Mouse (Mus musculus) adrenal gland (tissue): ENCODE data around the gene Pbp2.

Experiments
- intact Hi-C: fragments of 180-260 bp; cut with DNase I; formaldehyde crosslinking; loops from one replicate; pipeline ENCODE4 v1.15.1; 2025
- long read RNA-seq, 2 experiments: library from polyadenylated mRNA; unstranded; transcript quantifications; one replicate each; pipeline ENCODE4 v2.0.0; 2020; ENCODE audit warnings: borderline replicate concordance in 1 of 2; ENCODE audit not compliant: insufficient replicate concordance in 1 of 2

Gene Pbp2
- long read RNA-seq, experiment 1 = 0 reads
- long read RNA-seq, experiment 2 = 0 reads

DNA sequence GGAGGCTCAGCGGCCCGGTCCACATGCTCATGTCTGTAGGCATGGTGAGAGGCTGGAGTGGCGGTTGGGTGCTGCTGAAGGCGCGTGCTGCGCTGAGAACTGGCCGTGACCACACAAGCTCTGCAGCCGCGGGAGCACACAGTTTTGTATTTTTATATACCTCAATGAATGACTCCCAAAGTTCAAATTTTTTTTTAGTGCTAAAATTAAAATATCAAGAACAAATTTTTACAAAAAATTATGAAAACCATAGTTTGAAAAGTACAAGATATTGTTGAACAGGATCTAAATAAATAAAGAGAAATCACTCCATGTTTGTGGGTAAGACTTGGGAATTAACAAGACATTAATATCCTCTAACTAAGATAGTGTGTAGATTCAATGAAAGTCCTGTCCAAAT is at the start of gene Pbp2:
Gene Pbp2, minus strand, starts transcription at position 101 of the 400 bp plus-strand sequence.
- intact Hi-C loops = no loop called here

DNA sequence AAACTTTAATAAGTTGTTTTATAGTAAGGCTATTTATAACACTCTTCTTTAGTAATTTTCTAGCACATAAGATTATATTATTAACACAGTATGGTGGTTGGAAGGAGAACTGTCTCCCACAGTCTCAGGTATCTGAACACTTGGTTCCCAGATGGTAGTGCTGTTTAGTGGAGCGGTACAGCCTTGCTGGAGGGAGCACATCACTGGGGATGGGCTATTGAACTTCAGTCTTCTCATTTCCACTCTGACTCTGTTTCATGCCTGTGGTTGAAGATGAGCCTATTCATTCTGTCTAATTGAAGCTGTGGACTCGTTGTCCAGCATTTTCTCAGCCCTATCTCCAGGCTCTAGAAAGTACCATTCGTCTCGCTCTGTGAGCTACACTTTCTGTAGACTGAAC is 44.7 kb upstream of the Pbp2 start:
- intact Hi-C loops = no loop called here

DNA sequence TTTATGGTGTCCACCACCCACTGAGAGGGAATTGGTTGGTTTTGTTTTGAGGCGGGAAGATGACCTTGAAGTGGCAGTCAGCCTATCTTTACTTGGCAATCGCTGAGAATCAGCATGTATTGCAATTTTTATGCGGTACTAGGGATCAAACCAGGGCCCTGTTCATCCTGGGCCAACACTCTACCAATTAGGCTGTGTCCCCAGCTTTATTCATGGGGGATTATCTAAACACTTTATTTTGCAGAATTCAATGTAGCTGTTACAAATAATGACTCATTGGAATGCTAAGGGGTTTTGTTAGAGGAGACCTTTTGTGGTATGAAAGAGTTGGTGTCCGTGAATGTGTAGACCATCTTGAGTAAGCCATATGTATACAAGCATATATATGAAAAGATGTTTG is 42.3 kb upstream of the Pbp2 start:
- intact Hi-C loops = no loop called here

DNA sequence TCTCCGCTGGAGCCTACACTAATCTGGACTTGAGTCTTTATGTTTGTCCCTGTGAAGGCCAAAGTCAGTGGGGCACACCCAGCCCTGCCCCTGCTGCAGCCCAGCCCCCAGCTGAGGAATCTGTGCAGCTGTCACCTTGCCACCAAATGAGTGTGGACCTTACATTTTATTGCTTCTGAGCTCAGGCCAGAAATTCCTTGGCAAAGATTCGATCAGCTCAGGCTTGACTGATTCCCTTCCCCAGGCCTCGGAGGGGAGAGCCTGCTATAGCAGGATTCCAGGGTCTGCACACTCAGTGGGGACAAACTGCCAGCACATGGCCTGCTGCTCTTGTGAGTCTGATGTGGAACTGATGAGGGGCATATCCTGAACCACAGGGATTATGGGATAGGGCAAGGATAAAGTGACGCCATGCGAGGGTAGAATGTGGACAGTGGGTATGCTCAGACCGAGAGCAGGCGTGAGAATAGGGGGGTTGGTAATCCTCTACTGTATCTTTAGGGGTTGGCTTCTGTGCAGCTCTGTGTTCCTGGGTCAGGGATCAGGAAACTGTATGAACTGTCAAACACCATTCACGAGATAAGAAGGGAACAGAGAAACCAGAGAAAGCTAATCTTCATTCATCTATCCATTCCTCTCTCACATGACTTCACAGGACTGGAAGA is 41.6 kb upstream of the Pbp2 start:
- intact Hi-C loops = no loop called here

DNA sequence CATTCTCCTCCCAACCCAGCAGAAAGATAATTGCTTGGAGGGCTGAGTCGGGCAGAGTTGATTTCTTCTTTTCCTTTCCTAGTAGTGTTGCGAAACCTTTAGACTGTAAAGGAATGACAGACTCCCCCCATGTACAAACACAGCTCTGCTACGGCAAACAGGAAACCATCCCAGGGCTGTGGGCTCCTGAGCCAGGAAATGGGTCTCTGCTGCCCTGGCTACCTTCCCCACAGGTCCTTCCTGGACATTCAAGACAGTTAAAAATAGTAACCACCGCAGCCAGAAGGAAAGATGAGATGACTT is 30.8 kb upstream of the Pbp2 start:
- intact Hi-C loops = no loop called here

DNA sequence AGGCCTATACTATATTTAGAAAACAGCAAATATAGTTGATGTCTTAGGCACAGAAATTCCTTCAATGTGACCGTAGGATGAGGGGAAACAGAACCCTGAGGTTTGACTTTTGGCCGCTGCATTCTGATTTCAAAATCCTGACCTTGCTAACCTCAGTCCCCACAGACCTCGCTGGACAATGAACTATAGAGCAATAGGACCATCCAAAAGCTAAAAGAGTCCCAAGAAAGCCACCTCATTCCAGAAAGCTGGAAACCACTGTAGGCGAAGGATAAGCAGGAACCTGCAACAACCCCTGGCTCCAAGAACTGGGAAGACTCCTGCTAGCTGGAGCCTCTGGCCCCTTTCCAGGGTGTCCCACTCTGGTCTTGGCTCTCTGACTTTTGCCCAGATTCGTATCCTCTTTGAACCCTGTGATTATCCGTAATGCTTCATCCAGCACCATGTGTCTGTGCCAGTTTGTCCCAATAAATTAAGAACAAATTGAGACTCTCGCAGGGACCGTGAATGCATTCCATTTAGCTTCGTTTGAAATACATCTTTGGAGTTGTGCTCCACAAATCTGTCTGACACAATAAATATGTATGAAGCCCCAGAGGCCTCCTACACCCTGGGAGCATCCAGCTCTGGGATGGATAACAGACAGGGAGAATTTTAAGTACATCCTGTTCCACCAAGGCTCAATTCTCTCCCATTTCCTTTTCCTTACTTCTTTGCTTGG is 30.3 kb upstream of the Pbp2 start:
- intact Hi-C loops = no loop called here

DNA sequence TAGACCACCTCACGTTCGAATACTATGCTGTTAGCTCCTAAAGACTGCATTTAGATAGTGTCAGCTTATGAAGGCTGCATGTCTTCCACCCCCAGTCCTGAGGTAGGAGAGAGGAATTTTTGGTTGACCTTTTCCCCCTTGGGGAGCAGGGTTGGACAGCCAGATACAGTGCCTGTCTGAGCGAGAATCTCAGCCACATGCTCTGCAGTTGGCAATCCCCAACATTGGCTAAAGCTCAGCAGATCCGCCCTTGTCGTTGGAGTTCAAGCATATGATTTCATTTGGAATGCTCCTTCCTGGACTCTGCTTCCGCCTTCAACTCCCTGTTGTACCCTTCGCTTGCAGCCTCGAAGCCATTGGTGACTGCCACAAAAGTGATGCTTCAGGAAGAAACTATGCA is 26.2 kb upstream of the Pbp2 start:
- intact Hi-C loops = no loop called here

DNA sequence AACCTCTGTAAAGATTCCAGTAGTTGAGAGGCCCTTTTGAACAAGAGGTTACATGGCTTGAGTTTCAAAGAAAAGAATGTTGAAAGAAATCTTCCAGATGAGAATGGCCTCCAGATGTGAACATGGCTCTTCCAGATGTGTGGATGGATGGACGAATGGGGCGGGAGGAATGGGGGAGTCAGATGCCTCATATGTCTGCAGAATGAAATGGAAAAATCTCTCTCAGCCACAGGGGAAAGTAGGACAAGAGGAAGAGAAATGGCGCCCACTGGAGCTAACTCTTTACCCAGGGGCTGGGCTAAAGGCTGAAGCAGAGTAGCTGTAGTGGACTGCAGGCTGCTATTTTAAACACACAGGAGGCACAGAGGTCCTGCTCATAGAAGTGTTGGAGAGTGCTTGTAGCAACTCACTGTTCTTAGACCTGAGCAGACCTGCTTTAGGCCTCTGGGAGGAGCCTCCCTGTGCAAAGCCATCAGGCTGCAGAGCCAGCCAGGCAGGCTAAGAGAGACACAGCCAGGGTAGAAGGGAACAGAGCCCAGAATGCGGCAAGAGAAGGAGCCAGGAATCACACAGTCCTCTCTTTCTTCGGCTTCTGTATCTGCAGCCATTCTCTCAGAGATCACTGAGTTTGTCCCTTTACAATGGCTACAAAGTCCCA is 23.9 kb upstream of the Pbp2 start:
- intact Hi-C loops = no loop called here

DNA sequence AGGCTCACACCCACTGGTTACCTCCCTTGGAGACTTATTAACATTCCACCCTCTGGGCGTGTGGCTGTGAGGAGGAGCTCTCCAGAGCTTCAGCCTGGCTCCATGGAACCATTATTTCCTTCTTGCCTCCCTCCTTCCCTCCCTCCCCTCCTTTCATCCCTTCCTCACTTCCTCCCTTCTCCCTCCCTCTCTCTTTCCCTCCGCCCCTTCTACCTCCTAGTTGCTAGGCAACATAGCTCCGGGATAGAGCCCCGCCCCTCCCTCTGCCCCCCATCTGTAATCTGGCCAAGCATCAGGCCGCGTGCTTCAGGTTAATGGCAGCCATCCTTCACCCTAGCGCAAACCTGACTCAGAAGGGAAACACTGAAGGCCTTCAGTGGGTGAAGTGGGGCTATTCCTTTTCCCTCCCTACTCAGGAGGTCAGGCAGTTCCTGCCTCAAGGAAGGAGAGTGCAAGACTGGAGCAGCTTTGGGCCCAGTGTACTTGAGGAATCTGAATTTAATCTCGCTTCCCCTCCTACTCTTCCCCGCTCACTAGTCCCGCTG is 22.6 kb upstream of the Pbp2 start:
- intact Hi-C loops = no loop called here

DNA sequence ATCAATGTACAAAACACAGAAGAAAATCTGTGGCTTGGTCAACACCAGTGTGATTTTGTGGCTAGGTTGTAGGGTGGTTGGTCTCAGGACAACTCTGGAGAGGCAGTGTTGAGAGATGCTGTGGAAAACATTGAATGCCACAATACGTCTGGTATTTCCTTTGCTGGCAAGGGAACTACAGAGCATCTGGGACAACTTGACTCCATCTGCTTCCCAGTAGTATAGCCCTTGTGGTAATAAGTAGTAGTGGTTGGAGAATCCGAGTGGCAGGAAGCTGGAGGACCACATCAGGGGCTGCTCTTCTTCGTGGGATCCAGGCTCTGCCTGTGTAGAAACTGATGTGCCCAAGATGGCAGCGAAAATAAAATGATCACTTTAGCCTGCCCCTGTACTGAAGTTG is 21.7 kb upstream of the Pbp2 start:
- intact Hi-C loops = no loop called here

DNA sequence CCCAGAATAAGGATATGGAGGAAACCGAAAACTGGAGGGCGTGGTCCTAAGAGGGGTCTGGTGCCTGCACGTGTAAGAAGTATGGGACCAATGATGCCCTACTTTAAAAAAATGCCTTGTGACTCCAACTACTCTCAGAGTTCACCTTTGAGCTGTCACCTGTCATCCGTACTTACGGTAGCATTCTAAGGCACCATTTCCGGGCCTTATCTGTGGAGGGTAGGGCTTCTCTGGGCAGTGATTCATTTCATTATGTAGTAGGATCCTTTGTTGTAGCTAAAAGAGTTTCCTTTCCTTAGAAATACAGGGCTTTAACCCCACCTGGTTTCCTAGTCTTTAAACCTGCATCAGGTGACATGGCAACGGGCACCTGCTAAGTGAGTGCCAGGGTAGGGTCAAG is 16.6 kb upstream of the Pbp2 start:
- intact Hi-C loops = no loop called here

DNA sequence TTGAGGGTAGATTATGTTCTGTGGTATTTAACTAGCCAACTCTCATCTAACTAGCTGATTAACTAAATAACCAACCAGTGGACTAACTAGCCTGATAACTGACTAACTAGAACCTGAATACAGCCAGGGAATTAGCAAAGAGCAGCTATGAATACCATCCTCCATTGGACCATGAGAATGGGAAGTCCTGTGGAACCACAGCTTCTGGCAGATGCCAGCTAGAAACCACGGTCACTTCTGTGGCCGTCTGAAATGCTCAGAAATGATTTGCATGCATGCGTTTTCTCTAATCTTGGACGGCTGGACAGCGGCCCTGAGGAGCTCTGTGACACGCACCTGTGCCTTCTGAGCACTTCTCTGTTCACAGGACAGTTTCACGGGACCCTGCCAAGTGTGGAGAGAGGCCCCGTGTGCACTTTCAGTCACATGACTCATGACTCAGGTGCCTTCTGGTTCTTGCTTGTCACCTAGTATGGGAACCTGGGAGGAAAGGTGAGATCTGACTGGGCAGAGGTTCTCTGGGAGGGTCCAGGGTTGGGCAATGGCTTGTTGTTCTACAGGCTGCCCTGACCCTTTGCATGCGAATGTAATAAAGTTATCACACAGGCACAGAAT is 14.6 kb upstream of the Pbp2 start:
- intact Hi-C loops = no loop called here

DNA sequence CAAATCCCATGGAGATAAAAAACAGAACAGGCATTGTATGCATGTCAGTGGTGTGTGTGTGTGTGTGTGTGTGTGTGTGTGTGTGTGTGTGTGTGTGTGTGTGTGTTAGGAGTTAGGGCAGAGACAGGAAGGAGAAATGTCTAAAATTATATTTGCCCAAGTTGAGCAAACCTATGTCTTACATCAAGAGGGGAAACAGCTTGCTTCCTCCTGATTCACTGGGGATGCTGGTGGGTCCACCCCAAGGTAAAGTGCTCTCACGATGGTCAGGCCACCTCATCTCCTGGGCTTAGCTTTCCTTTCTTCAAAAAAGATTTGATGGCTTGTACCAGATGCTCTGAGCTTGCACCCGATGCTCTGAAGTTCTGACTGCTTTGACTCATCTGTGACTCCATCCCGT is 13.9 kb upstream of the Pbp2 start:
- intact Hi-C loops = no loop called here

DNA sequence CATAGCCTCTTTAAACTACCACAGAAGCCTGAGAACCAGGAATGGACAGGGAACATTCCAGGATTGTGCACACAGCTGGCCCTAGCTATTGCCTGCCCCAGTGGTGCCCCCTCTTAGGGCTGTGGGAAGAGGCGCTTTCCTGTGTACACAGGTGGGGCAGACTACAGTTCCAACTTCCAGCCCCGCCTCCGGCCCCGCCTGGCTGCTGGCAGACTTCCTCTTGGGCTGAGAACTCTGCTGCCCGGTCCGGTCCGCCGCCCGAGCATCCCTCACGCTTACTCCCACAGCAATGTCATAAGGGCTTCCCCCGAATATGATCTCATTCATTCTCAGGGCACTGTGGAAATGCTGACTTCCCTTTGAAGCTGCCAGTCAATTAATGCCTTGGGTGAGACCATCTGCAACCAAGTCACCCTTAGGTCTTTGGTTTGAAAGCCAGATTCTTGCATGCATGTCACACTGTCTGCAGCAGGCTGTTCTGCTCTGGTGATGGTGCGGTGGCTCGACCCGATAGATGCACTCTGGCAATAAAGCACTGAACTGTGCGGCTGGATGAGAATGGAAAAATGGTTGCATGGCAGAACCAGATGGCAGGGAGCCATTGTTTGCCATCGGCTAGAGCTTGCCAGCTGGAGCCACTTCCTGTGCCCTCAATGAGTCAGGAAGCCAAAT is 13.2 kb upstream of the Pbp2 start:
- intact Hi-C loops = no loop called here

DNA sequence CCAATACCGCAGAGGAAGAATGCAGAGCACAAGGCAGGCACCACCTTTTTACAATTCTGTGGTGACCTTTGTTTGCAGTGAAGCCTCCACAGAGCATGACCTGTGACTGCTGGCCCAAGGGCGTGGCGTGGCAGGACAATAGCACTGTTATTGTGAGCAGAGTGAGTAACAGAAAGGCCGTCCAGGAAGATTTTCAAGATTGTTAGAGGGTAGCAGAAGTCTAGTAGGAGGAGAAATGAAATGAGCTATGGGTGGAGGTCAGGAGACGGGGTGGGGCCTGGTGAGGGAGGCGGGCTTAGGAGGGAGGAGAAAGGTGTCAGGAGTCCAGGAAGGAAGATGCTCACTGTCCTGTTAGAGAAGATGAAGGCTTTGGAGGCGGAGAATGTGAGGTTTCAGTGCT is 12.5 kb upstream of the Pbp2 start:
- intact Hi-C loops = no loop called here

DNA sequence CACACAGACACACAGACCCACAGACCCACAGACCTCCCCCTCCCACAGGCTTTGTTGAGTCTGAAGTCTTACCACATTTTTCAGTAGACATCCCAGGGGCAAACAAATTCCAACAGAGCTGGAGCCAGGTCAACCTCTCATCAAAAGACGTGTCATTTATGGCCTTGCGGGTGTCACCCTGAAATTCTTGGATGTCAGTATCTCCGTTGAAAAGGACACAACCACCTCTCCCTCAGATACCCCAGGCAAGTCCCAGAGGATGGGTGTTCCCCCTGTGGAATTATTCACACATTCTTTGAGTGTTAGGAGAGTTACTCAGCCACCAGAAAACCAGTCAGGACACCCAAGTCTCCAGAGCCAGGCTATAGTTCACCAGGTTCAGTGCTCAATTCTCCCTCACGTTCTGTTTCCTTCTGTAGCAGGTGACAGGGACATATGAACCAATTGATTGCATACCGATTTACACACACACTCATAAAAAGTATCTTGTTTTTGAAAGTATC is 9.3 kb upstream of the Pbp2 start:
- intact Hi-C loops = no loop called here

DNA sequence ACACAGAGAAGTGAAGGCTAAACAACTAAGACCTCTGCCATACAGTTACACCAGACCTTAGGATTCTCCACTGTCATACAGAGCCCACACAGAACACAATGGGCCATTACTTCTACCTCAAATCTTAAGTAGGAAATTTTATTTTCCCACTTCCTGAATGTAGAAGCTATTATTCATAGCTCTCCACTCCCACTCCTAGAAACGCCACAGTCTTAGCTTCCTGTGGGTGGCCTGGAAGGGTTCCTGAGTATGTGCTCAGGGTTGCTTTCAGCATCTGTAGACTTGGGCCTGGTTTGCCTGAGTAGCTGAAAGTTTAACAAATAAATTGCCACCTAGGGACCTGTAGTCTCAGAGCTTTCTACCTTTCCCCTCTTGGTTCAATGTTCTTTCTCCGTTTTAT is 5.9 kb upstream of the Pbp2 start:
- intact Hi-C loops = no loop called here

DNA sequence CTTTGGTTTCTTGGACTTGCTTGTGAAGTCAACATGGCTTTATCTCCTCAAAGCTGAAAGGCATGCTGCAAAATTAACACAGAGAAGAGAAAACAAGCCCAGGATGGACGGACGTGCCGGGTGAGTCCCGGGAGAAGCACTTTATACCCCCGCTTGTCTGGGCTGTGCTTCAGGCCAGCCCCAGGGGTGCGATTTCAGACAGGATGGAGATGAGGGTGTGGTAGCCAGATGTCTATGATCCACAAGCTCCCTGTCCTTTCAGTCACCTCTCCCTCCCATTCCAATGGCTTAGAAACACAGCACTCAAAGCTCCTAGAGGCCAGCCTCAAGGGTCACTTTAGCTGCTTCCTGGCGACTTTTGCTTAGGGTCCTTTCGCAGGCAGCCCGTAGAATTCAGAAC is 3.8 kb upstream of the Pbp2 start:
- intact Hi-C loops = no loop called here

DNA sequence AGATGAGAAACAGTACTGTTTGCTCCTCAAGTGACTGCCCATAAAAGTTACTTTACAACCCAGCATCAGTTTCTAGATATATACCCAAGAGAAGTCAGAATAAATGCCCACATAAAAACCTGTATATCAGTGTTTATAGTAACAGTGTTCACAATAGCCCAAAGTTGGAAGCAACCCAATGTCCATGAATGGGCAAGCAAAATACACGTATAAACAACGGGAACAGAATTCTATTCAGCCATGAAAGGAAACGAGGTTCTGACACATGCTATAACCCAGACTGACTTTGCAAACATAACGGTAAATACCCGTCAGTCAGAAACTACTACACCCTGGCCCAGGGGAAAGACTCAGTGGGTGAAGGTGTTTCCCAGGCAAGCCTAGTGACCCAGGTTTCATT is 1.8 kb upstream of the Pbp2 start:
- intact Hi-C loops = no loop called here

DNA sequence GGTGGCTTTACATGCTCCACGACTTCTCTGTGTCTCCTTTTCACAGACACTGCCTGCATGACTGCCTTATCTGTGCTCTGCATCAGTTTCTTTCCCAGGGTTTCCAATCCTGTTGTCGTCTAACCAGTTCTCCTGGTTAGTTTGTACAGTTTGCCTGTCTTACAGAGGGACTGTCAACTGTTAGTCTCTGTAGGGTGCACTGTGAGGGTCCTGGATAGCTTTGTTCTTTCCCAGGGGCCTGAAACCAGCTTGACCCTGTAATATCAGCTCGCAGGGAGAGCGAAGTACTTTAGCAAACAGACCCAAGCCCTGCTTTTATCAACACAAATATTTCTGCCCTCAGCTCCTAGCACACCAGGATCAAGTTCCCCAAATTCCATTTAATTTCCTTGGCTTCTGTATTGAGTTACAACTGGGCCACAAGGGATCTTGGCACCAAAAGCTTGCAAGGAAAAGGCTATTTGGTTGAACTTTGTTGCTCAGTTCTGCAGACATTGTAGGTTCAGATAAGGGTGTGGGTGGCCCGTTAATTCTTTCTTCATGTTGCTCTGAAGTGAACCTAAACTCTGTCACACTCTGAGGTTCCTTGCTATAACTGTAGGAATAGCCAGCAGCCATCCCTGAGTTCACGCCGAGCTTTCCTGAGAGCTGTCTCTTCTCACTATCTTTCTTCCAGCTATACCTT is 5.5 kb downstream of the Pbp2 start:
- intact Hi-C loops = no loop called here
